Mouse (Mus musculus) yolk sac, embryonic 10.5 days (tissue): ENCODE measurements around the gene Htra3.

ENCODE experiments used
- DNase-seq: peaks from one replicate; pipeline ENCODE4 v3.0.0-alpha.2; 2017; ENCODE audit warnings: low spot score

The Htra3 gene

GRCm38 (mm10) chr5:35695815-35696214, 16.2 kb upstream of the Htra3 start:
- DNase-seq: peak; percentile 30

- DNase-seq: no peak
Measured at GRCm38 (mm10) chr5:35693638-35694037, 14.1 kb upstream of the Htra3 start.

- DNase-seq: no peak
Measured at GRCm38 (mm10) chr5:35691246-35691645, 11.7 kb upstream of the Htra3 start.

GRCm38 (mm10) chr5:35690485-35691165, 11.0 kb upstream of the Htra3 start:
- DNase-seq: no peak

- no peak for DNase-seq
Measured at GRCm38 (mm10) chr5:35689374-35689773, 9.8 kb upstream of the Htra3 start.

- DNase-seq: no peak
Measured at GRCm38 (mm10) chr5:35688851-35689250, 9.3 kb upstream of the Htra3 start.

- DNase-seq: no peak
Measured at GRCm38 (mm10) chr5:35687098-35687497, 7.5 kb upstream of the Htra3 start.

GRCm38 (mm10) chr5:35686336-35686735, 6.8 kb upstream of the Htra3 start:
- no peak for DNase-seq

GRCm38 (mm10) chr5:35685079-35685478, 5.5 kb upstream of the Htra3 start:
- DNase-seq: no peak

GRCm38 (mm10) chr5:35680958-35681357, 1.4 kb upstream of the Htra3 start:
- no peak for DNase-seq

- no peak for DNase-seq
Measured at GRCm38 (mm10) chr5:35676964-35677363, 2.6 kb downstream of the Htra3 start.

- peak; percentile 26 for DNase-seq
Measured at GRCm38 (mm10) chr5:35674081-35674555, 5.5 kb downstream of the Htra3 start.

GRCm38 (mm10) chr5:35673086-35673485, 6.5 kb downstream of the Htra3 start:
- DNase-seq: no peak

- no peak for DNase-seq
Measured at GRCm38 (mm10) chr5:35672581-35672980, 7.0 kb downstream of the Htra3 start.

GRCm38 (mm10) chr5:35671474-35671891, 8.1 kb downstream of the Htra3 start:
- no peak for DNase-seq

GRCm38 (mm10) chr5:35670412-35670801, 9.2 kb downstream of the Htra3 start:
- no peak for DNase-seq

- DNase-seq: peak; percentile 34
Measured at GRCm38 (mm10) chr5:35669747-35670411, 9.7 kb downstream of the Htra3 start.

GRCm38 (mm10) chr5:35666152-35666551, 13.4 kb downstream of the Htra3 start:
- DNase-seq: no peak

GRCm38 (mm10) chr5:35662021-35662545, 17.5 kb downstream of the Htra3 start:
- DNase-seq: no peak

- DNase-seq: no peak
Measured at GRCm38 (mm10) chr5:35661210-35661609, 18.4 kb downstream of the Htra3 start.

GRCm38 (mm10) chr5:35659503-35659902, 20.1 kb downstream of the Htra3 start:
- no peak for DNase-seq

GRCm38 (mm10) chr5:35655753-35656485, 23.7 kb downstream of the Htra3 start:
- DNase-seq: no peak
